Mouse (Mus musculus) CH12.LX (cell line): ENCODE results near the gene Ccdc188.

Source experiments
- BHLHE40 ChIP-seq: IDR thresholded peaks from 2 replicates; pipeline ENCODE4 v1.6.1; 2011; ENCODE audit warnings: mild to moderate bottlenecking, low read depth, low read length, improper control_type of control experiment
- CTCF ChIP-seq, 2 experiments: IDR thresholded peaks in 1 of 2; conservative IDR thresholded peaks in 1 of 2; 2 replicates each; pipeline ENCODE4 v1.5.1; 2011 to 2012; ENCODE audit warnings: low read depth in 2 of 2, low read length in 2 of 2, improper control_type of control experiment in 1 of 2, inconsistent platforms in 1 of 2, mild to moderate bottlenecking in 1 of 2, moderate library complexity in 1 of 2
- EP300 ChIP-seq: IDR thresholded peaks from 2 replicates; pipeline ENCODE4 v1.6.1; 2011; ENCODE audit warnings: low read length, improper control_type of control experiment
- ETS1 ChIP-seq: conservative IDR thresholded peaks from 2 replicates; pipeline ENCODE4 v1.6.1; 2012; ENCODE audit warnings: low read depth, mild to moderate bottlenecking, inconsistent platforms, low read length, improper control_type of control experiment, moderate library complexity
- MAFK ChIP-seq: IDR thresholded peaks from 2 replicates; pipeline ENCODE4 v1.6.1; 2011; ENCODE audit warnings: low read length, improper control_type of control experiment; ENCODE audit not compliant: insufficient replicate concordance
- MXI1 ChIP-seq: IDR thresholded peaks from 2 replicates; pipeline ENCODE4 v1.6.1; 2011; ENCODE audit warnings: mild to moderate bottlenecking, low read depth, low read length, improper control_type of control experiment
- POLR2A ChIP-seq: IDR thresholded peaks from 2 replicates; pipeline ENCODE4 v1.6.1; 2011; ENCODE audit warnings: low read depth, mild to moderate bottlenecking, improper control_type of control experiment, low read length
- RAD21 ChIP-seq: IDR thresholded peaks from 2 replicates; pipeline ENCODE4 v1.6.1; 2011; ENCODE audit warnings: low read depth, mild to moderate bottlenecking, low read length, improper control_type of control experiment, moderate library complexity
- UBTF ChIP-seq: IDR thresholded peaks from 2 replicates; pipeline ENCODE4 v1.6.1; 2012; ENCODE audit warnings: low read depth, mild to moderate bottlenecking, inconsistent platforms, low read length, improper control_type of control experiment, moderate library complexity
- USF1 ChIP-seq: IDR thresholded peaks from 2 replicates; pipeline ENCODE4 v1.6.1; 2014; ENCODE audit warnings: low read depth, mild to moderate bottlenecking, inconsistent platforms, low read length, improper control_type of control experiment
- ZC3H11A ChIP-seq: IDR thresholded peaks from 2 replicates; pipeline ENCODE4 v1.6.1; 2012; ENCODE audit warnings: low read depth, mild to moderate bottlenecking, inconsistent platforms, low read length, improper control_type of control experiment
- ZKSCAN1 ChIP-seq: IDR thresholded peaks from 2 replicates; pipeline ENCODE4 v1.6.1; 2012; ENCODE audit warnings: low read depth, inconsistent platforms, low read length, improper control_type of control experiment, borderline replicate concordance

- TF ChIP-seq CTCF (conservative IDR thresholded peaks at IDR 0.05 in 1 of 2, IDR thresholded peaks at IDR 0.05 in 1 of 2; ENCODE audit: low read depth in 2 of 2, low read length in 2 of 2) (no peak), RAD21 (no peak), BHLHE40 (no peak), ZC3H11A (no peak), UBTF (no peak), ZKSCAN1 (no peak), POLR2A (no peak), USF1 (no peak), ETS1 (no peak), EP300 (no peak), MAFK (no peak), MXI1 (no peak)
These were observed 47.9 kb upstream of the Ccdc188 start for GRCm38 (mm10) chr16:18169776-18170175.
